Mouse (Mus musculus) activated CD4-positive, CD25-positive, alpha-beta regulatory T cell, adult 4 months (primary cell): ENCODE results near the gene Mapk3. TPM values are rescaled to one million over a fixed set of nuclear protein-coding genes. Genes with fewer than 3 reads are reported as not detected.
"Not testable (repeated sequence)": the region's sequence is repeated elsewhere in the genome, so short reads cannot be mapped to it uniquely, and the experiment has no call there.

Experiments used
- ATAC-seq: one replicate; pipeline ENCODE4 v1.8.0; 2017
- polyA plus RNA-seq, 2 experiments: library from polyadenylated mRNA; unstranded; fragments of 100-300 nt; shearing (Covaris generic); gene quantifications; one replicate each; pipeline ENCODE4 v1.2.1; 2017

Gene Mapk3
- 10 to 100 TPM; 12.7 to 22.3 TPM for polyA plus RNA-seq

DNA sequence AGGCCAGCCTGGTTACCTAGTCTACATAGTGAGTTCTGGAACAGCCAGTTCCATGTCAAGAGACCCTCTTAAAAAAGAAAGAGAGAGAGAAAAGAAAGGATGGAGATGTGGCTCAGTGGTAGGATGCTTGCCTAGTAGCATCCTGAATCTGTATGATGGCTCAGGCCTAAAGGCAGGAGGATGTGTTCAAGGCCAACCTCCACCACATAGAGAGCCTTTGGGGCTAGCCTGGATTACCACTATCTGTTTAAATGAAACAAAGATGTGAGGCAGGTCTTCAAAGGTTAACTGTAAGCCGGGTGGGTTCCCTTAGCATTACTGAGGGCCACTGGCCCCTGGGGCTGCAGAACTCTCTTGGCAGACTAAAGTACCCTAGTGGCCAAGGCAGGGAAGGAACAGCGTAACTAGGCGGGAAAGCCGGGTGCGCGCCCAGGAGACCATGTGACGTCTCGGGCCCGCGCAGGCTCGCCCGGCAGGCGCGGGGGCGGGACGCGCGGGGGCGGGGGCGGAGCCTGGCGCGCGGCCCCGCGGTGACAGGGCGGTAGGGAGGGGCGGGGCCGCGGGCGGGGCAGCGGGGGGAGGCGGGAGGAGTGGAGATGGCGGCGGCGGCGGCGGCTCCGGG lies at the start of gene Mapk3:
Gene Mapk3, plus strand, starts transcription at position 552 of the 622 bp plus-strand sequence.
- ATAC-seq = peak; percentile 89

- ATAC-seq = no peak
Measured at GRCm38 (mm10) chr7:126710266-126710665, 49.1 kb upstream of the Mapk3 start.

DNA sequence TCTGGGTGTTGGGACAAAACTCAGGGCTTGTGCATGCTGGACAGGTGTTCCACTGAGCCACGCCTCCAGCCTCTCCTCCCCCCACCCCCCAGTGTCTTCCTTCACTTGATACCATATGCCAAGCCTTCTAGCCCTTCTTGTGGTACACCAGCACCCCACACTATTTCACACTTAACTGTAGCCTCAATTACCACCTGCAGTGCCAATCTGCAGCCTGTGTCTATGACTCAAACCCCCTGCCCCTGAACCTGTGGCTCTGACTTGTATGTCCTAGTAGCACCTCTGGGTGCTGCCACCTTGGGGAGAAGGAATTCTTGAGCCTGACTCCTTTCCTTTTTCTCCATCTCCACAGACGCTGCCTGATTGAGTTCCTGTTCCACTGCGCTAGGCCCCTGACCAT lies 47.5 kb upstream of the Mapk3 start:
- no peak for ATAC-seq

DNA sequence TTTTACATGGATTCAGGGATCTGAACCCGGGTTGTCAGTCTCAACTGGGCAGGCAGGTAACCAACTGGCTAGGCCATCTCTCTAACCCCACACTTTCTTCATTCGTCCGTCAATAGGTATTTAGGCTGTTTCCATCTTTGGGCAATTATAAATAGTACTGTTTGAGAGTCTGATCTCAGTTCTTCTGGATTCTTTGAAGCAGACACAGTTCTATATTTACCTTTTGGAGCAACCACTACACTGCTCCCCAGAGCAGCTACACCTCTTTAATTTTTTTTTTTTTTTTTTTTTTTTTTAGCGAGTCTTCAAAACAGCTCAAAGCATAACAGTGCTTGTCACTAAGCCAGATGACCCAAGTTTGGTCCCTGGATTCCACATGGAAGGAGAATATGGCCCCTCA lies 43.7 kb upstream of the Mapk3 start:
- no peak for ATAC-seq

DNA sequence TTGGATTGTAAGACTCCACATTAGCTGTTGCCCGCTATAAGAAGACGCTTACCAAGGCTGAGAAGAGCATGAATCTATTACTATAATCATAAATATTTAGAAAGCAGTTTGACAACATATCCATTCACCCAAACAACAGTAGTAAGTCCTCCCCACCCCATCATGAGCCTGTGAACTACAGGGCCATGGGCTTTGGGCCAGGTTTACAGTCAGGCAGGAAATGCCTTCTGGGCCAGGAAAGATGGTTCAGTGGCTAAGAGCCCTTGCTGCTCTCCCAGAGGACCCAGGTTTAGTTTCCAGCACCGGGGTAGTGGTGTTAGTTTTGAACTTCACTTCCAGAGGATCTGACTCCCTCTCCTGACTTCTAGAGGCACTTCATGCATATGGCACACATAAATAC lies 41.8 kb upstream of the Mapk3 start:
- ATAC-seq = no peak

DNA sequence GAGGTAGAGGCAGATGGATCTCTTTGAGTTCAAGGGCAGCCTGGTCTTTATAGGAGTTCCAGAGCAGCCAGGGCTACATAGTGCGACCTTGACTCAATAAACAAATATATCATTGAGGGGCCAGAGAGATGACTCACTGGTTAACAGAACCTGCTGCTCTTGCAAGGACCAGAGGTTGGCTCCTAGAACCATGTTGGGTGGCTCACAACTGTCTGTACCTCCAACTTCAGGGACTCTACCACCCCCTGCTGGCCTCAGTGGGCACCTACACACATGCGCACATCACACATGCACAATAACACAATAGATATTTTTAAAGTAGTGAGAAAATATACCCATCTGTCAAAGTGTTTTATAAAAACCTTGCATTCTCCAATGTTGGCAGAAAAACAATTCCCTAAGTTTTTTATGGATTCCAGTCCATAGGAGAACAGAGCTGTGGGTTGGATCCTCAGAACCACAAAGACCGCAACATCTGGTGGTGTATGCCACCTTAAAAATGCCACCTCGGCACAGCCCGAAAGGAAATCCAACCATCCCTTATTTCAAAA lies 40.5 kb upstream of the Mapk3 start:
- no peak for ATAC-seq

GRCm38 (mm10) chr7:126721635-126722034 lies 37.8 kb upstream of the Mapk3 start:
- no peak for ATAC-seq

GRCm38 (mm10) chr7:126725077-126725476 lies 34.3 kb upstream of the Mapk3 start:
- ATAC-seq = no peak

DNA sequence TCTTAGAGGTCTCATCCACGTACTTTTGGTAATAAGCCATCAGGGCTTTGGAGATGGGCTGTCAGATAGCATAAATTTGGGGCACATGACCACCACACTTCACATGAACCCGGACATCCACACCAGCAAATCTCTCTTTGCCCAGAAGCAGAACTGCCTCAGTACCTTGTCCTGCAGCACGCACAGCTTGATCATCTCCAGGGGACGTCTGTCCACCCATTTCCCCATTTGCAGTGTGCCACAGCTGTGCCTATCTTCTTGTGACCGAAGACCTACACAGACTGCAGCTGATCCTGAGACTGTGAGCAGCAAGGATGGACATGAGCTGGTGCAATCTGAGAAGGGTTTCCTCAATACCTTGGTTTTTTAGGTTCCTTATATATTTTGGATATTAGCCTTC lies 33.7 kb upstream of the Mapk3 start:
- no peak for ATAC-seq

DNA sequence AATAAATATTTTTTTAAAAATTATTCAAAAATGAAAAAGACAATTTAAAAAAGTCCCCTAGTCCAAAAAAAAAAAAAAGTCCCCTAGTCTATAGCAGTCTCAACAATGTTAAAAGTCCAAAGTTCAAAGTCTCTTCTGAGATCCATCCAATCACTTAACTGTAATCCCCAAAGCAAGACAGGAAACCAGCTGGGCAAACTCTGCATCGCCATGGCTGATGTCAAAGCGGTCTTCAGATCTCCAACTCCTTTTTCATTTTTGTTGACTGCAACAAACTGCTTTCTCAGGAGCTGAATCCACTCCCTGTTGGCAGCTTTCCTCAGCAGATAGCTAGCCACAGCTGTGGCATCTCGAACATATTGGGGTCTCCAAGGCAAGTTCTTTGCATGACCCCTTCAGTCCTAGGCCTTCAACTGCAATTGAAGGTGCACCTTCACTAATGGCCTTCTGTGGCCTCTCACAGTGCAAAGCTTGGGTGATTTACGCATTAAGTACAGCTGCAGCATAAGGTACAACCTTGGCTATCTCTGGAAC lies 29.1 kb upstream of the Mapk3 start:
- ATAC-seq = not testable (repeated sequence)

GRCm38 (mm10) chr7:126736122-126736521 lies 23.3 kb upstream of the Mapk3 start:
- no peak for ATAC-seq

GRCm38 (mm10) chr7:126739551-126739950 lies 19.9 kb upstream of the Mapk3 start:
- ATAC-seq = no peak

GRCm38 (mm10) chr7:126740132-126740735 lies 19.2 kb upstream of the Mapk3 start:
- no peak for ATAC-seq

DNA sequence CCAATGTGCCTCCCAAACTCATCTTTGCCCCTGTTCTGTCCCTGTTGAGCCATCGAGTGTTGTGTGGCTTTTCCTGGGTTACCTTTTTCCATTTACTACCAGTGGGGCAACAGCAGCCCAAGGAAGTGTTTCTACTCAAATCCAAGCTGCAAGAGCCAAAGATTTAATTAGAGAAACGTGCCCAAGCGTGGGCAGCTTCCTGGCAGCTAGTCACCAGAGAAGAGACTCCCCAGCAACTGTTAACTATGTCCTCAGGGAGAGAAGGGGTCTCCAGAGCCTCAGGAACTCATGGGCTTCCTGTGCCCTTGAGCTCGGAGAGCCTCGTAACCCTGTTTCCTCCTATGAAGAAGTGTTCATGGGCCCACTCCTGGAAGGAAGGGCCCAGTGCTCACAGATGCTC lies 18.4 kb upstream of the Mapk3 start:
- no peak for ATAC-seq

GRCm38 (mm10) chr7:126741452-126741851 lies 17.9 kb upstream of the Mapk3 start:
- no peak for ATAC-seq

- ATAC-seq = no peak
Measured at GRCm38 (mm10) chr7:126741964-126742482, 17.4 kb upstream of the Mapk3 start.

GRCm38 (mm10) chr7:126746066-126746465 lies 13.3 kb upstream of the Mapk3 start:
- no peak for ATAC-seq

DNA sequence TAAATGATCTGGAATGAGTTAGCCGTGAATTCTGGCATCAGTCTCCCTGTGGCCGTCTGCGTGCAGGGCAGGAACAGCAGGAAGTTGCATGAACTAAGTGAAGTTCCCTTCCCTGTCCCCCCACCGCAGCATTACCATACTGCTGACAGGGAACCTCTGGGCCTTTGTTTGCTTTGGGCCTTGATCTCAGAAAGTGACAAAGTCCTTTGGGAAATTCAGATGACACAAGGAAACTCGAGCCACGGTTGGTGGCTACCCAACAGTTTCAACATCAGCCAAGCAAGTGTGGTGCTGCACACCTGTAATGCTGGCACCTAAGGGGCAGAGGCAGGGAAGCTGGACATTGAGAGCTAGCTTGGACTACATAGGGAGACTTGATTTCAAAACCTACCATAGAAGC lies 12.6 kb upstream of the Mapk3 start:
- ATAC-seq = no peak

GRCm38 (mm10) chr7:126748824-126749223 lies 10.6 kb upstream of the Mapk3 start:
- ATAC-seq = no peak

DNA sequence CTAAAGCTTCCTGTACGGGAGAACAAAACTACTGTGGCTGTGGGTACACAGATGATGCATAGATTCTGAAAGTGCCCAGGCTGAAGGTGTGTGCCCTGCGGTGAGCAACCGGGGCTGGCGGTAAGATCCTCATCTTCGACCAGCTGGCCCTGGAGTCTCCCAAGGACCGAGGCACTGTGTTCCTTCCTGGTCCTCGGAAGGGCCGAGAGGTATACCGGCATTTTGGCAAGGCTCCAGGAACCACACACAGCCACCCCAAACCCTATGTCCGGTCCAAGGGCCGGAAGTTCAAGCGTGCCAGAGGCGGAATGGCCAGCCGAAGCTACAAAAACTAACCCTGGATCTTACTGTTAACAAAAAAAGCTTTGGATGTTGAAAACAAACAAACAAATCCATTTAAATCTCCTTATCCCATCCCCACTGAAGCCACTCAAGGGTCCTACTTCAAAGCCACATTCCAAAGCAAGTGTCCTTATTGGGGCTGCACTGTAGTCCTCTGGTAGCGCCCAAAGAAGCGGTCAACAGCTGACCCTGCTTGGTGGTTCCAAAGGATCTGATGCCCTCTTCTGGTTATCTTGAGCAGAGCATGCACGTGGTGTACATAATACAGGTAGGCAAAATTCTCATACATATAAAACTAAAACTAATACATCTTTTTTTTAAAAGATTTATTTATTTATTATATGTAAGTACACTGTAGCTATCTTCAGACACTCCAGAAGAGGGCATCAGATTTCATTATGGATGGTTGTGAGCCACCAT lies 9.6 kb upstream of the Mapk3 start:
- no peak for ATAC-seq

DNA sequence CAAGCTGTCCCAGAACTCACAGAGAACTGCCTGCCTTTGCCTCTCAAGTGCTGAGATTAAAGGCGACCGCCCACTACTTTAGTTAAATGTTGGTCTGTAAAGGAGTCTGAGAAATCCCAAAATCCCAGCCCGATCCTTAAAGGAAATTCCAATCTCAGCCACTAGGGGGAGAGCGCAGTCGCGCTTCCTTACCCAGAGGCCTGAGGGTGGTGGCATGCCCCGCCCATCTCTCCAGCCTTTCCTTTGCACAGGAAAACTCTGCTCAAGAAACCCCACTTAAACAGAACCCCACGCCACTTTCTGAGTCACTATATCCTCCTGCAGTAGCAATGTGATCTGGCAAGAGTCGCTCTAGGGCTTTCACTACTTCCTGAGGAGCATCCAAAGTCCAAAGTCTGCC lies 4.5 kb upstream of the Mapk3 start:
- ATAC-seq = peak; percentile 38

- ATAC-seq = no peak
Measured at GRCm38 (mm10) chr7:126758539-126758938, 862 bp upstream of the Mapk3 start.
